Mouse (Mus musculus): Measurements from ENCODE around the gene Hs2st1. TPM values are rescaled to one million over a fixed set of nuclear protein-coding genes. Genes with fewer than 3 reads are reported as not detected.

Gene Hs2st1
- polyA plus RNA-seq, 1 experiment from 2014 or later: 16.3 TPM

GRCm38 (mm10) chr3:144578921-144579320, 8.9 kb upstream of the Hs2st1 start:
- Histone ChIP-seq H3K9me3 (ENCODE audit: control insufficient read depth, low read length) (no peaks in the 10 kb centered on the region), H3K4me3 (replicated peaks; ENCODE audit: low read length) (no peak overlapping the region), H3K9ac (replicated peaks; ENCODE audit: low read depth, low read length) (no peak overlapping the region), H3K4me2 (ENCODE audit: low read length) (no peak overlapping the region), H3K27me3 (replicated peaks; ENCODE audit: control insufficient read depth, insufficient read depth, low read length) (no peaks in the 10 kb centered on the region), H3K36me3 (ENCODE audit: control insufficient read depth, insufficient read depth) (peaks cover 11% of the 10 kb centered on the region; the same call in 1 of the 2 replicates), H3K4me1 (replicated peaks; ENCODE audit: control insufficient read depth, insufficient read depth, low read length) (no peaks in the 10 kb centered on the region), H3K27ac (ENCODE audit: low read length) (no peak overlapping the region)
- 90% methylated on average over 4 of the region's 4 CpGs for WGBS
- no peak for ATAC-seq

DNA sequence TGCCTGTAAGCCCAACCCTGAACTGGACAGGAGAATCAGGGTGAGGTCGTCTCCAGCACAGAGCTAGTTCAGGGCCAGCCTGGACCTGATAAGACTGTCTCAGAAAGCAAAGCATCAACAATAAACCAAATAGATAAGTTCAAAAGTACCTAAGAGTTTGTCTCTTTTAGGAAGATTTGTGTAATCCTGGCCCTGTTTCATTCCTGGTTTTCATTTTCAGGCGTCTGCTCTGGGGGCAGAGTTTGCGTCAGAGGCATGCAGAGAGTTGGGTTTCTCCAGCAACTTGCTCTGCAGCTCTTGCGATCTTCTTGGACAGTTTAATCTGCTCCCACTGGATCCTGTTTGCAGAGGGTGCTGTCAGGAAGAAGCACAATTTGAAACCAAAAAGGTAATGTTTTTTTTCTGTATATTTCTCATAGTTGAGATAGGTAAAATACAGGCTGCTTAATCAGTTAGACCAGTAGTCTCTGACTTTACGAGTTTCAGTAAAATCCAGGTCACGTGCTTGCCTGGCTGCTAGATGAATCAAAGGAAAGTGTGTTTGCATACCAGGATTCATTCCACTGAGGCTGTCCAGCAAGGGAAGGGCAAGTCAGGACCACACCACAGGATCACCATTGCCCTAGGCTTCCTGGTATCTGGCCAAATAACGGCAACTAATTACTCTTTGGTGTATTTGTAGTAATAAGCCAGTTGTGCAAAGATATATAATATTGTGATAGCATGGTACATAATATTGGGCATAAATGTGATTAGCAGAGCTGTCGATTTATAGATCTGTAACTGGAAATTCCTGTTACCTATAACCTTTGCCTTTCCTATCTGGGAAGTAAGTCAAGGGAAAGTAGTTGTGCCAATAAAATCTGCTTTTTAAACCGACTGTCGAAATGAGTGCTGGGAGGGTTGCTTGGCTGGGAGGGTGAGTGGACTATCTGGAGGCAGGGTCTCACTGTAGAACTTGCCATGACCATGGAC, 7.7 kb upstream of the Hs2st1 start:
- H3K27ac ChIP-seq (ENCODE audit: low read length): no peak overlapping the region
- no peak overlapping the region for H3K9ac ChIP-seq (replicated peaks; ENCODE audit: low read depth, low read length)
- no peak for ATAC-seq
- peaks cover 11% of the 10 kb centered on the region; the same call in 1 of the 2 replicates for H3K36me3 ChIP-seq (ENCODE audit: control insufficient read depth, insufficient read depth)
- no peak overlapping the region for H3K4me2 ChIP-seq (ENCODE audit: low read length)
- WGBS: 90% methylated on average over 10 of the region's 10 CpGs
- H3K4me1 ChIP-seq (replicated peaks; ENCODE audit: control insufficient read depth, insufficient read depth, low read length): no peaks in the 10 kb centered on the region
- H3K27me3 ChIP-seq (replicated peaks; ENCODE audit: control insufficient read depth, insufficient read depth, low read length): no peaks in the 10 kb centered on the region
- H3K4me3 ChIP-seq (replicated peaks; ENCODE audit: low read length): no peak overlapping the region
- H3K9me3 ChIP-seq (ENCODE audit: control insufficient read depth, low read length): no peaks in the 10 kb centered on the region

DNA sequence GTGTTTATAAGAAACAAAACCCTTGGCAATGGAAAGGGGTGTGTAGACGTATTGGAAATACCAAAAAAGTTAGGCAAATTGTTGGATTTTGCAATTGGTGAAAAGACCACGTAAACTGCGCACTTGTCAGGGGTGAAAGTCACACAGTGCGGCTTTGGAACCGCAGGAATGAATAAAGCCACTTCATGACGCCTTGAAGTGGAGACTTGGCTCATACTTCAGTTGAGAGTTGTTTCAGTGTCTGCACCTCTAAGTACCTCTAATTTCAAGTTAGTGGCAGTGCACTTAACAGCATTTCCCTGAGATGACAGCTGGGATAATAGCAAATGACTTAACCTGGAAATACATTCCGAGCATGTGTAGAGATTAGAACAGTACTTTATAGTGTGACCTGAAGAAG, 4.3 kb upstream of the Hs2st1 start:
- no peaks in the 10 kb centered on the region for H3K27me3 ChIP-seq (replicated peaks; ENCODE audit: control insufficient read depth, insufficient read depth, low read length)
- H3K9ac ChIP-seq (replicated peaks; ENCODE audit: low read depth, low read length): no peak overlapping the region
- 77% methylated on average over 7 of the region's 7 CpGs for WGBS
- peaks cover 9% of the 10 kb centered on the region; the same call in 1 of the 2 replicates for H3K36me3 ChIP-seq (ENCODE audit: control insufficient read depth, insufficient read depth)
- H3K27ac ChIP-seq (ENCODE audit: low read length): no peak overlapping the region
- H3K4me3 ChIP-seq (replicated peaks; ENCODE audit: low read length): no peak overlapping the region
- H3K4me2 ChIP-seq (ENCODE audit: low read length): no peak overlapping the region
- no peaks in the 10 kb centered on the region for H3K9me3 ChIP-seq (ENCODE audit: control insufficient read depth, low read length)
- H3K4me1 ChIP-seq (replicated peaks; ENCODE audit: control insufficient read depth, insufficient read depth, low read length): peaks cover 10% of the 10 kb centered on the region
- no peak for ATAC-seq

DNA sequence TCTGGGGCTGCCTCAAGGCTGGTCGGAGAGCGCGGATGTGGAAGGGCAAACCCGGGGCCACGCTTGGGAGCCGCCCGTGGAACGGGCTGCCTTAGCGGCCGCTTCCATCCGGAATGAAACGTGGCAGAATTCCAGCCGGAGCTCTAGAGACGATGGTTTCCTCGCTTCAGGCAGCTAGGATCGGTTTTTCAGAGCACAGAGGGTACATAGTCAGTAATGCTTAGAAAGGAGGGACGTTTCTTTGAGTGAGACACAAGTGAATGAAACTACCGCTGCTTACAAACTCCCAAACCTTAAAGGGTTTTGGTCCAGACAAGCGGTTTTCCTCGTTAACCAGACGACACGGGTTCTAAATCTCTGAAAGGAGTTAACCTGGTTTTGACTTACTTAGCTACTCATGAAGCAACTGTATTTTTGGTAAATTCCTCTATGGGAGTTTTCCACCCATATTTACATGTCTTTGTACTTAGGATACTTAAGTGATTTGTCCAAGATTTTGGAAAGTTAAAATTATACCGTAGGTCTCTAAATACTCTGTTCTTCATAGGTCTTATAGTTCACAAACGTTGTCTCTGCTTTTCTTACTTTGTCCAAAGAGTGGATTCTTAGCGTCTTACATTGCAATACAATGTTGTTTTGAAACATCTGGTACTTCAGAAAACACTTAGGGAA, 971 bp upstream of the Hs2st1 start:
- Histone ChIP-seq H3K27me3 (replicated peaks; ENCODE audit: control insufficient read depth, insufficient read depth, low read length) (no peaks in the 10 kb centered on the region), H3K27ac (ENCODE audit: low read length) (peak overlapping the region; percentile 98), H3K9me3 (ENCODE audit: control insufficient read depth, low read length) (no peaks in the 10 kb centered on the region), H3K4me2 (ENCODE audit: low read length) (peak overlapping the region; percentile 65), H3K4me3 (replicated peaks; ENCODE audit: low read length) (peak overlapping the region; percentile 73), H3K36me3 (ENCODE audit: control insufficient read depth, insufficient read depth) (no peaks in the 10 kb centered on the region), H3K9ac (replicated peaks; ENCODE audit: low read depth, low read length) (peak overlapping the region; percentile 85), H3K4me1 (replicated peaks; ENCODE audit: control insufficient read depth, insufficient read depth, low read length) (peaks cover 18% of the 10 kb centered on the region)
- 1% methylated on average over 25 of the region's 25 CpGs for WGBS
- no peak for ATAC-seq

- peak overlapping the region; percentile 68 for H3K4me2 ChIP-seq (ENCODE audit: low read length)
- H3K36me3 ChIP-seq (ENCODE audit: control insufficient read depth, insufficient read depth): no peaks in the 10 kb centered on the region
- H3K4me3 ChIP-seq (replicated peaks; ENCODE audit: low read length): peak overlapping the region; percentile 73
- no peaks in the 10 kb centered on the region for H3K9me3 ChIP-seq (ENCODE audit: control insufficient read depth, low read length)
- ATAC-seq: peak; percentile 18
- peak overlapping the region; percentile 92 for H3K27ac ChIP-seq (ENCODE audit: low read length)
- under 1% methylated on average over 46 of the region's 47 CpGs for WGBS
- peak overlapping the region; percentile 86 for H3K9ac ChIP-seq (replicated peaks; ENCODE audit: low read depth, low read length)
- peaks cover 20% of the 10 kb centered on the region for H3K4me1 ChIP-seq (replicated peaks; ENCODE audit: control insufficient read depth, insufficient read depth, low read length)
- no peaks in the 10 kb centered on the region for H3K27me3 ChIP-seq (replicated peaks; ENCODE audit: control insufficient read depth, insufficient read depth, low read length)
Measured at GRCm38 (mm10) chr3:144569401-144569971, 495 bp downstream of the Hs2st1 start.

GRCm38 (mm10) chr3:144568861-144569361, 1.1 kb downstream of the Hs2st1 start:
- Histone ChIP-seq H3K27me3 (replicated peaks; ENCODE audit: control insufficient read depth, insufficient read depth, low read length) (no peaks in the 10 kb centered on the region), H3K4me1 (replicated peaks; ENCODE audit: control insufficient read depth, insufficient read depth, low read length) (peaks cover 20% of the 10 kb centered on the region), H3K9me3 (ENCODE audit: control insufficient read depth, low read length) (no peaks in the 10 kb centered on the region), H3K27ac (ENCODE audit: low read length) (no peak overlapping the region), H3K9ac (replicated peaks; ENCODE audit: low read depth, low read length) (peak overlapping the region; percentile 86), H3K4me3 (replicated peaks; ENCODE audit: low read length) (peak overlapping the region; percentile 73), H3K4me2 (ENCODE audit: low read length) (peak overlapping the region; percentile 68), H3K36me3 (ENCODE audit: control insufficient read depth, insufficient read depth) (no peaks in the 10 kb centered on the region)
- WGBS: 0% methylated on average over 21 of the region's 21 CpGs
- no peak for ATAC-seq

DNA sequence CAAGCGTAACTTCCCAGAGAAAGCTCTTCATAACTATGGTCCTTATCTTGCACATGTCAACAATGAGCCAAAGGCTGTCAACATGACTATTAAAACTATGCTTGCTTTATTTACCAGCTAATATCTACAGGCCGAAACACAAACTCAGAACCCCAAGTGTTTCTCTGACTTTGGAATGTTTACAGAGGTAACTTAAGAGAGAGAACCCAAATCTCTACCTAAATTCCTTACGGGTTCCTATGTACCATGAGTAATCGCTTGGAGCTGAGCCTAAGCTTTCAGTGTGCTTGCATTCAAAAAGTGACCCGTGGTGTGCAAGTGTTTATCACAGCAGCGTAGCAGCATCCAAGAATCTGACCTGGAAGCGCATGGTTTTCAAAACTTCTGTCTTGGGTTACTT, 4.8 kb downstream of the Hs2st1 start:
- Histone ChIP-seq H3K36me3 (ENCODE audit: control insufficient read depth, insufficient read depth) (no peaks in the 10 kb centered on the region), H3K9ac (replicated peaks; ENCODE audit: low read depth, low read length) (no peak overlapping the region), H3K4me1 (replicated peaks; ENCODE audit: control insufficient read depth, insufficient read depth, low read length) (peaks cover 10% of the 10 kb centered on the region), H3K27ac (ENCODE audit: low read length) (no peak overlapping the region), H3K4me3 (replicated peaks; ENCODE audit: low read length) (no peak overlapping the region), H3K9me3 (ENCODE audit: control insufficient read depth, low read length) (no peaks in the 10 kb centered on the region), H3K4me2 (ENCODE audit: low read length) (no peak overlapping the region), H3K27me3 (replicated peaks; ENCODE audit: control insufficient read depth, insufficient read depth, low read length) (no peaks in the 10 kb centered on the region)
- ATAC-seq: no peak
- WGBS: 75% methylated on average over 7 of the region's 7 CpGs

DNA sequence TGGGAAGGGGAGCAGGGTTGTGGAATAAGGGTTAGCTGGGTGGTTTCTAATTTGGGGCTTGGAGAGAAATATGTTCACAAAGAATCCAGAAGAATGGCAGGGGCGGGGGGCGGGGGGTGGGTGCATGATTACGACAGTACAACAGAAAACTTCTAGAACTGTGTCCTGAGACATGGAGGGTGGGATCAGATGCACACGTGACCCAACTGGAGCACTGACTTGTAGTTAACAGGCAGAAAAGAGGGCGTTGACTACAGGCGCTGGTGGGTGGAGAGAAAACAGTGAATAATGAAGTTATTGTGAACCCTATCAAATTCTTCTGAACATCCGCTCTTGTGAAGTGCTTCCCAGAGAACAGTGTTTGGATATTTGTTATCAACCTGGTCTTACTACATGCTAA, 6.1 kb downstream of the Hs2st1 start:
- Histone ChIP-seq H3K9me3 (ENCODE audit: control insufficient read depth, low read length) (no peaks in the 10 kb centered on the region), H3K4me2 (ENCODE audit: low read length) (no peak overlapping the region), H3K4me3 (replicated peaks; ENCODE audit: low read length) (no peak overlapping the region), H3K9ac (replicated peaks; ENCODE audit: low read depth, low read length) (no peak overlapping the region), H3K4me1 (replicated peaks; ENCODE audit: control insufficient read depth, insufficient read depth, low read length) (peaks cover 12% of the 10 kb centered on the region), H3K36me3 (ENCODE audit: control insufficient read depth, insufficient read depth) (no peaks in the 10 kb centered on the region), H3K27ac (ENCODE audit: low read length) (no peak overlapping the region), H3K27me3 (replicated peaks; ENCODE audit: control insufficient read depth, insufficient read depth, low read length) (no peaks in the 10 kb centered on the region)
- no peak for ATAC-seq
- 81% methylated on average over 7 of the region's 7 CpGs for WGBS

Measured in forebrain, embryonic 16.5 days (tissue).